11 mouse cellular contexts compared by ENCODE assay signal in genomic region chr10:108447211-108447610, GRCm38 (mm10).
DNase-seq lines count a peak whose midpoint lies in the region; ATAC-seq and TF ChIP-seq lines count a peak whose summit lies in the region.
"Had no signal": no experiment of that assay in that cellular context is flagged by ENCODE, and none has a peak within 500 bp of the region (broad histone marks: within the 10 kb centered on the region; RNA-seq: fewer than 3 reads in every experiment).

No protein-coding gene starts in this region.

- no peaks in the 10 kb centered on the region for H3K36me3 ChIP-seq in heart, embryonic 10.5 days
- no peaks in the 10 kb centered on the region for H3K36me3 ChIP-seq in liver, postnatal 0 days (replicated peaks; ENCODE audit: insufficient read depth, low read length)
- H3K36me3 ChIP-seq: limb, embryonic 10.5 days had no signal

- H3K27ac ChIP-seq in heart, embryonic 10.5 days = peak overlapping the region; percentile 72
- H3K27ac ChIP-seq in liver, postnatal 0 days (ENCODE audit: low read depth) = no peak overlapping the region

- H3K9ac ChIP-seq in liver, postnatal 0 days (replicated peaks) = no peak overlapping the region; the same call in 1 of the 2 replicates

- no peak for DNase-seq in heart, embryonic 10.5 days (ENCODE audit: low spot score)
- DNase-seq in heart, postnatal 25 days (ENCODE audit: low spot score) = no peak
- peak; percentile 27 for DNase-seq in lung, adult 2 months
- no peak for DNase-seq in lung, postnatal 25 days (ENCODE audit: low spot score)
- no peak for DNase-seq in liver, postnatal 0 days
- DNase-seq in testis, postnatal 14 days (ENCODE audit: low spot score) = no peak
- no peak for DNase-seq in embryo, embryonic 10.5 days (ENCODE audit: low spot score)
- DNase-seq: cerebellum, adult 9-10 months; thymus, adult 2 months had no signal

- H3K4me2 ChIP-seq in liver, postnatal 0 days (ENCODE audit: low read depth, low read length) = peak overlapping the region; percentile 69

- H3K4me3 ChIP-seq in heart, embryonic 10.5 days = no peak overlapping the region
- H3K4me3 ChIP-seq in lung, adult 2 months (replicated peaks; ENCODE audit: extremely low read depth, low read depth, low read length) = peak overlapping the region; percentile 26
- H3K4me3 ChIP-seq in liver, postnatal 0 days (ENCODE audit: low read depth, low read length) = no peak overlapping the region

- H3K4me1 ChIP-seq in heart, embryonic 10.5 days = peaks cover 47% of the 10 kb centered on the region
- H3K4me1 ChIP-seq in lung, adult 2 months (ENCODE audit: control insufficient read depth, insufficient read depth, low read length) = peaks cover 15% of the 10 kb centered on the region
- H3K4me1 ChIP-seq in liver, postnatal 0 days (ENCODE audit: insufficient read depth) = peaks cover 9% of the 10 kb centered on the region

- no peak for TF ChIP-seq CTCF in lung, adult 2 months (IDR thresholded peaks at IDR 0.05; ENCODE audit: insufficient read depth, low read length)
- TF ChIP-seq CTCF in liver, postnatal 0 days (IDR thresholded peaks at IDR 0.05; ENCODE audit: low read depth) = no peak

- intact Hi-C loops in heart, postnatal 25 days (cut with DNase I) = loop anchor here (5.0 to 10.0 kb wide), 3 partner anchors 115 to 590 kb away; partner anchors contain the start of gene Pawr

- no peak for ATAC-seq in liver, postnatal 0 days
- no peak for ATAC-seq in cerebellum, adult (ENCODE audit: insufficient number of reproducible peaks, low FRiP score, low TSS enrichment)

- WGBS in heart, embryonic 10.5 days = 51% methylated on average over 10 of the region's 10 CpGs
- WGBS in lung, adult 2 months = 15% methylated on average over 10 of the region's 10 CpGs
- WGBS in liver, postnatal 0 days (ENCODE audit: insufficient replicate concordance) = 23% methylated on average over 10 of the region's 10 CpGs

- TF ChIP-seq POLR2A in lung, adult 2 months (IDR thresholded peaks at IDR 0.05; ENCODE audit: borderline replicate concordance, extremely low read depth, low read depth, low read length) = no peak

- no peak for TF ChIP-seq EP300 in liver, postnatal 0 days (IDR thresholded peaks at IDR 0.05; ENCODE audit: low read depth)

- no peaks in the 10 kb centered on the region for H3K9me3 ChIP-seq in heart, embryonic 10.5 days
- no peaks in the 10 kb centered on the region for H3K9me3 ChIP-seq in liver, postnatal 0 days (ENCODE audit: low read length)
- H3K9me3 ChIP-seq: limb, embryonic 10.5 days had no signal

- no peaks in the 10 kb centered on the region for H3K27me3 ChIP-seq in heart, embryonic 10.5 days (ENCODE audit: insufficient read depth, poor library complexity, severe bottlenecking)
- no peaks in the 10 kb centered on the region for H3K27me3 ChIP-seq in liver, postnatal 0 days (ENCODE audit: insufficient read depth, low read length)
